Mouse (Mus musculus): Measurements from ENCODE around the gene Trappc6a.

The Trappc6a gene

GRCm38 (mm10) chr7:19560491-19561260 lies 52.5 kb downstream of the Trappc6a start:
- DNase-seq (ENCODE audit: extremely low read depth, low read depth, low spot score) = no peak

GRCm38 (mm10) chr7:19561431-19561764 lies 53.2 kb downstream of the Trappc6a start:
- no peak for DNase-seq (ENCODE audit: extremely low read depth, low read depth, low spot score)

GRCm38 (mm10) chr7:19561765-19562642 lies 53.8 kb downstream of the Trappc6a start:
- no peak for DNase-seq (ENCODE audit: extremely low read depth, low read depth, low spot score)

GRCm38 (mm10) chr7:19562643-19563410 lies 54.6 kb downstream of the Trappc6a start, which contains the start of gene Ppp1r37:
Ppp1r37 (minus strand) TSS chr7:19563076.
- no peak for DNase-seq (ENCODE audit: extremely low read depth, low read depth, low spot score)

- DNase-seq (ENCODE audit: extremely low read depth, low read depth, low spot score) = no peak
Observed at GRCm38 (mm10) chr7:19563884-19564283, 55.7 kb downstream of the Trappc6a start.

GRCm38 (mm10) chr7:19564455-19564854 lies 56.3 kb downstream of the Trappc6a start:
- no peak for DNase-seq (ENCODE audit: extremely low read depth, low read depth, low spot score)
